Mouse (Mus musculus) right cerebral cortex, postnatal 25 days (tissue): ENCODE measurements around the gene Arl4c.

Experiments
- DNase-seq: peaks from one replicate; pipeline ENCODE4 v3.0.0; 2022

Arl4c gene

GRCm38 (mm10) chr1:88699856-88700791, 1.9 kb downstream of the Arl4c start:
- DNase-seq = no peak

- no peak for DNase-seq
Measured at GRCm38 (mm10) chr1:88699401-88699800, 2.6 kb downstream of the Arl4c start.

GRCm38 (mm10) chr1:88698926-88699325, 3.1 kb downstream of the Arl4c start:
- no peak for DNase-seq

GRCm38 (mm10) chr1:88698131-88698530, 3.9 kb downstream of the Arl4c start:
- DNase-seq = no peak

GRCm38 (mm10) chr1:88696408-88696807, 5.6 kb downstream of the Arl4c start:
- DNase-seq = no peak

- DNase-seq = peak; percentile 58
Measured at GRCm38 (mm10) chr1:88694353-88694752, 7.7 kb downstream of the Arl4c start.

GRCm38 (mm10) chr1:88692293-88692827, 9.7 kb downstream of the Arl4c start:
- DNase-seq = no peak

- no peak for DNase-seq
Measured at GRCm38 (mm10) chr1:88690601-88691000, 11.4 kb downstream of the Arl4c start.

- no peak for DNase-seq
Measured at GRCm38 (mm10) chr1:88684765-88685164, 17.3 kb downstream of the Arl4c start.

- DNase-seq = no peak
Measured at GRCm38 (mm10) chr1:88681596-88681995, 20.4 kb downstream of the Arl4c start.

- no peak for DNase-seq
Measured at GRCm38 (mm10) chr1:88680804-88681203, 21.2 kb downstream of the Arl4c start.

- DNase-seq = no peak
Measured at GRCm38 (mm10) chr1:88678231-88678739, 23.7 kb downstream of the Arl4c start.

- DNase-seq = no peak
Measured at GRCm38 (mm10) chr1:88670807-88671206, 31.2 kb downstream of the Arl4c start.

GRCm38 (mm10) chr1:88668846-88669810, 32.9 kb downstream of the Arl4c start:
- no peak for DNase-seq

GRCm38 (mm10) chr1:88668353-88668752, 33.7 kb downstream of the Arl4c start:
- DNase-seq = no peak

GRCm38 (mm10) chr1:88664623-88665022, 37.4 kb downstream of the Arl4c start:
- no peak for DNase-seq

- DNase-seq = no peak
Measured at GRCm38 (mm10) chr1:88662736-88663135, 39.3 kb downstream of the Arl4c start.

GRCm38 (mm10) chr1:88661209-88661608, 40.8 kb downstream of the Arl4c start:
- DNase-seq = no peak

- peak; percentile 70 for DNase-seq
Measured at GRCm38 (mm10) chr1:88658290-88658857, 43.6 kb downstream of the Arl4c start.

GRCm38 (mm10) chr1:88656096-88656480, 45.9 kb downstream of the Arl4c start:
- DNase-seq = no peak

- no peak for DNase-seq
Measured at GRCm38 (mm10) chr1:88655473-88656095, 46.4 kb downstream of the Arl4c start.
